8 mouse cellular contexts compared by ENCODE assay signal in the genomic region with DNA sequence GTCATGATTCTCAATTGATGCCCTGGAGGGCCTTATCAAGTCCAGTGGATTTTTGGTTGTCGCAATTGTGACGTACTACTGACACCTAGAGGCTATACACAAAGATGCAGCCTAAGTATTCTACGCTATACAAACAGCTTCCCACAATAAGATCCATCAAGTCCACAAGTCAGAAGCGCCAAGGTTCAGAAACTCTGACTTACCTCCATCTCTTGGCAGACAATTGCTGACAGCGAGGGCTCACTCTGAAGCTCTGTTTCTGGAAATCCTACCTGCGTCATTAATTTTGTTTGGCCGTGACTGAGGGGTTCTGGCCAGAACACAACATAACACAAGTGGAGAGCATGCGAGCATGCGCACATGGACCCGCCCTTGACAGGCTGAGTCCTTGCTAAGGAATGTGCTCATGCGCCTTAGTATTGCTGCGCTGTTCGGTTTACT. TPM values are rescaled to one million over a fixed set of nuclear protein-coding genes. Genes with fewer than 3 reads are reported as not detected.
DNase-seq lines count a peak whose midpoint lies in the region; ATAC-seq and TF ChIP-seq lines count a peak whose summit lies in the region.

No protein-coding gene starts in this region.

- ATAC-seq in megakaryocyte-erythroid progenitor cell, adult 5-6 weeks (replicated peaks; ENCODE audit: low FRiP score, low TSS enrichment, poor library complexity, severe bottlenecking) = peak; percentile 94

- H3K27ac ChIP-seq in thymus, adult 2 months (ENCODE audit: control insufficient read depth, insufficient read depth, low read length) = no peak overlapping the region

- intact Hi-C loops in gastrocnemius, postnatal 14 days (cut with DNase I; ENCODE audit: low total_unique reads) = no loop called here
- intact Hi-C loops in left cerebral cortex, postnatal 14 days (cut with DNase I) = loop anchor here (5.0 kb wide), 2 partner anchors 420 to 1275 kb away; no protein-coding TSS in a partner anchor

- peak; percentile 24 for DNase-seq in thymus, adult 2 months
- no peak for DNase-seq in thymus, adult 18-20 months
- peak; percentile 86 for DNase-seq in embryo, embryonic 11 days
- peak; percentile 47 for DNase-seq in gastrocnemius, postnatal 14 days
- peak; percentile 84 for DNase-seq in induced T-regulatory cell, adult 2 months (ENCODE audit: low read depth)
- DNase-seq in left cerebral cortex, postnatal 14 days (ENCODE audit: low spot score in 2 of 2) = peak; percentile 50 to 56
- peak; percentile 59 for DNase-seq in right cerebral cortex, postnatal 4 days

- no peaks in the 10 kb centered on the region for H3K36me3 ChIP-seq in thymus, adult 2 months (ENCODE audit: control insufficient read depth, insufficient read depth, low read length)

- no peak for TF ChIP-seq CTCF in thymus, adult 2 months (IDR thresholded peaks at IDR 0.05; ENCODE audit: borderline replicate concordance, control insufficient read depth, extremely low read depth, insufficient read depth, low read length, poor library complexity)

- TF ChIP-seq POLR2A in thymus, adult 2 months (IDR thresholded peaks at IDR 0.05; ENCODE audit: control insufficient read depth, extremely low read depth, insufficient read depth, low read length, poor library complexity) = no peak

- H3K4me1 ChIP-seq in thymus, adult 2 months (replicated peaks; ENCODE audit: control insufficient read depth, insufficient read depth, low read length) = no peaks in the 10 kb centered on the region

- H3K27me3 ChIP-seq in thymus, adult 2 months (ENCODE audit: control insufficient read depth, insufficient read depth, low read length) = no peaks in the 10 kb centered on the region

- peak overlapping the region; percentile 40; the same call in 1 of the 2 replicates for H3K4me3 ChIP-seq in thymus, adult 2 months (ENCODE audit: control insufficient read depth, insufficient read depth, low read length)

- WGBS in thymus, adult 2 months = 15% methylated on average over 13 of the region's 13 CpGs

RNA-seq across cellular contexts. Expression of a gene that starts 21.4 kb away (rescaled TPM):
- 10.0 and 13.2 TPM in 2 replicates for polyA plus RNA-seq in thymus, adult 2 months (2012; rRNA removed)
- total RNA-seq in gastrocnemius, postnatal 14 days (2021) = under 1 TPM; 0.12 to 0.13 TPM
- under 1 TPM; 0.18 to 0.36 TPM for total RNA-seq in left cerebral cortex, postnatal 14 days (2021)
- 0.69 TPM in 1 of 2 replicates, not detected in the other for total RNA-seq in megakaryocyte-erythroid progenitor cell, adult 5-6 weeks (2014; fragmentation: Nextera tagmentation)
- 1.8 and 2.9 TPM in 2 replicates for total RNA-seq in megakaryocyte-erythroid progenitor cell, adult 5-6 weeks (2017)

RNA-seq across cellular contexts. Expression of a gene that starts 21.5 kb away (rescaled TPM):
- 0.07 and 0.11 TPM in 2 replicates for polyA plus RNA-seq in thymus, adult 2 months (2012; rRNA removed)
- total RNA-seq in gastrocnemius, postnatal 14 days (2021) = under 1 TPM in 1 of 2 experiments, not detected in 1; 0.06 TPM
- total RNA-seq in left cerebral cortex, postnatal 14 days (2021) = under 1 TPM; 0.27 to 0.53 TPM
- not detected in 2 replicates for total RNA-seq in megakaryocyte-erythroid progenitor cell, adult 5-6 weeks (2014; fragmentation: Nextera tagmentation)
- total RNA-seq in megakaryocyte-erythroid progenitor cell, adult 5-6 weeks (2017) = not detected in 2 replicates

RNA-seq across cellular contexts. Expression of a gene that starts 54.3 kb away (rescaled TPM):
- polyA plus RNA-seq in thymus, adult 2 months (2012; rRNA removed) = 1.5 and 2.3 TPM in 2 replicates
- under 1 TPM; 0.27 to 0.33 TPM for total RNA-seq in gastrocnemius, postnatal 14 days (2021)
- 1 to 10 TPM; 1.2 to 1.3 TPM for total RNA-seq in left cerebral cortex, postnatal 14 days (2021)
- not detected in 2 replicates for total RNA-seq in megakaryocyte-erythroid progenitor cell, adult 5-6 weeks (2014; fragmentation: Nextera tagmentation)
- not detected in 2 replicates for total RNA-seq in megakaryocyte-erythroid progenitor cell, adult 5-6 weeks (2017)

Comparison
In these comparisons a context has a peak if more than half of its experiments do, and no peak if none do; other contexts are left out.
1. DNase-seq: peak in thymus, adult 2 months (single experiment), embryo, embryonic 11 days (single experiment), gastrocnemius, postnatal 14 days (single experiment), induced T-regulatory cell, adult 2 months (single experiment), left cerebral cortex, postnatal 14 days (2 of 2) and right cerebral cortex, postnatal 4 days (single experiment); none in thymus, adult 18-20 months (0 of 2).